Mouse (Mus musculus) bone marrow macrophage, adult 2 months (primary cell): ENCODE results near the gene Tanc2. TPM values are rescaled to one million over a fixed set of nuclear protein-coding genes. Genes with fewer than 3 reads are reported as not detected.

Experiments used
- H3K27ac ChIP-seq: 2 replicates; pipeline ENCODE4 v1.5.1; 2012; ENCODE audit warnings: low read depth, low read length; ENCODE audit not compliant: insufficient read depth
- H3K4me1 ChIP-seq: 2 replicates; pipeline ENCODE4 v1.6.1; 2012; ENCODE audit warnings: low read length; ENCODE audit not compliant: control insufficient read depth, insufficient read depth
- H3K4me3 ChIP-seq: 2 replicates; pipeline ENCODE4 v1.5.1; 2012; ENCODE audit warnings: mild to moderate bottlenecking, low read length, moderate library complexity; ENCODE audit not compliant: insufficient read depth
- CTCF ChIP-seq: IDR thresholded peaks from 2 replicates; pipeline ENCODE4 v1.5.1; 2012; ENCODE audit warnings: low read depth, mild to moderate bottlenecking, low read length, moderate library complexity
- POLR2A ChIP-seq: IDR thresholded peaks from 2 replicates; pipeline ENCODE4 v1.6.1; 2012; ENCODE audit warnings: mild to moderate bottlenecking, low read depth, low read length, borderline replicate concordance
- polyA plus RNA-seq: library from polyadenylated mRNA; stranded (reverse); fragments of >200 nt; gene quantifications from 2 replicates; pipeline ENCODE4 v1.2.4, GENCODE M21; 2012; ENCODE audit not compliant: missing spikeins, insufficient read depth, insufficient read length

Gene Tanc2
- polyA plus RNA-seq, 1 experiment = 35.1 TPM

GRCm38 (mm10) chr11:105934303-105934711 is 344.5 kb downstream of the Tanc2 start:
- TF ChIP-seq CTCF = no peak
- no peak for TF ChIP-seq POLR2A
- Histone ChIP-seq H3K4me1 (no peaks in the 10 kb centered on the region), H3K27ac (no peak overlapping the region), H3K4me3 (no peak overlapping the region)

DNA sequence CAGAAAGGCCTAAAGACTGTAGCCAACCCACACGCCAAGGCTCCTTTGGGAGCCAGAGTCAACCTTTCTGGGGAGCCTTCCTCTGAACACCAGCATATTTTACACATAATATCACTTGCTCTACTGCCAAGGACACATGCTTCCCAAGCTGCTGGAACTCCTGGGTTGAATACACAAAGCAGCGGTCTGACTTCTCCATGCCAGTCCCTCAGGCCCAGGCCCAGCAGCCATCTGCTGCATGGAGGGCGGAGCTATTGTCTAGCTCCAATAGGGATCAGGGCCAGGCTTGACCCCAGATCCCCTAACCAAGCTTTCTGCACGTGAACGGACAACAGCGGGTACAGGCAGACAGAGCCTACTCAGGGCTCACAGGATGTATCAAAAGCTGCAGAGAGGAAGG is 345.0 kb downstream of the Tanc2 start:
- Histone ChIP-seq H3K4me3 (no peak overlapping the region), H3K4me1 (no peaks in the 10 kb centered on the region), H3K27ac (no peak overlapping the region)
- TF ChIP-seq CTCF (no peak), POLR2A (no peak)

DNA sequence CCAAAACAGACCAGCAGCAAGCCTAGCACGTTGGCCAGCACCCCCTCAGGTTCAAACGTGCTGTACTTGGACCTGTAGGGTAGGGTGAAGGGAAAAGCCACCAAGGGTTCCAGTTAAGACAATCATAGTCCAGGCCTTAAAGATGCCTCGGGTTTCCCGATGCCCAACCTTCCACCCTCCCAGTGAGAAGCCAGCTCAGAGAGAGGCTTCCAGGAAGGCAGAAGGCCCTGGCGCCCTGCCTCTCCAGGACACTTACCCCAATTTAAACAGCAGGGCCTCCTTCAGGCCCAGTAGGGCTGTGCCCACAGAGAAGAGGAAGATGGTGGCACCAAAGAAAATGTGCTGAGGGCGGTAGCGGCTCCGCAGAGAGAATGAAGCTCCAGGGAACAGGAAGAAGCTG is 345.7 kb downstream of the Tanc2 start:
- no peak overlapping the region for H3K27ac ChIP-seq
- TF ChIP-seq CTCF = no peak
- TF ChIP-seq POLR2A = no peak
- H3K4me3 ChIP-seq = no peak overlapping the region
- no peaks in the 10 kb centered on the region for H3K4me1 ChIP-seq

- Histone ChIP-seq H3K4me3 (no peak overlapping the region), H3K4me1 (no peaks in the 10 kb centered on the region), H3K27ac (no peak overlapping the region)
- TF ChIP-seq CTCF (no peak), POLR2A (no peak)
Observed at GRCm38 (mm10) chr11:105936200-105936599, 346.4 kb downstream of the Tanc2 start.

DNA sequence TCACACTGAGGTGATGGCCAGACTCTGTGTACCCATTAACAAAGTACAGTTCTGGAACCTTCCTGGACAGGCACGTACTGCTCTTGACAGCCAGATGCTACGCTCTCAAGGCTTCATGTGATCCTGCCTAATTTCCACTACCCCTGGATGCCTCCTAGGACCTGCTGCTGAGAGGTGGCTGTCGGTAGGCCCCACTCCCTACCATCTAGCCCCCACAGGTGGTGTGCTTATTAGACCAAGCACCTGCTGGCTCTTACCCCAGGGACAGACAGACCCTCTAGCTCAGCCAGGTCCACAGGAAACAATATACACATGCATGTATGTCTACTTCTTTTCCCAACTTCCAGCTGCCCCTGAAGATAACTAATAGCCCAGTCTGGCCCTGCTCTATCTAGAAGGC is 347.2 kb downstream of the Tanc2 start:
- no peak overlapping the region for H3K4me3 ChIP-seq
- H3K27ac ChIP-seq = no peak overlapping the region
- H3K4me1 ChIP-seq = no peaks in the 10 kb centered on the region
- no peak for TF ChIP-seq CTCF
- TF ChIP-seq POLR2A = no peak

DNA sequence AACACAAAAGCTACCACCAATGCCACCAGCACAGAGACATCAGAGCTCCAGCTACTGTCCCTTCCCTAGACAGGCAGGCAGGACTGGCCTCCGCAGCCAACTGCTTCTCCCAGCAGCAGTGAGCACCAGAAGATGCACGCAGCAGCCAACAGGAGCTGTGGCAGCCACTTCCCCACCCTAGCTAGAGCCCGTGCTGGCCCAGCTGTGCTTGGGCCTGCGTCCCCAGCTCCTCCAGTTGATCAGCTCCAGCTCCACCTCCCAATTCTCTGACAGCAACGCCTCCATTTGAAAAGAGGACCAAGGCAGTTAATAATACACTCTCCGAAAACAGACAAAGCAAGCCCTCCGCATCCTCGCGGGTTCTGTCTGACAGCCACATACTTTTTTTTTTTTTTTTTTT is 349.0 kb downstream of the Tanc2 start:
- H3K4me1 ChIP-seq = 0 out of 2 replicates have a peak, but pooled peaks cover 2% of the 10 kb centered on the region
- H3K4me3 ChIP-seq = no peak overlapping the region
- TF ChIP-seq CTCF (no peak), POLR2A (no peak)
- H3K27ac ChIP-seq = no peak overlapping the region

GRCm38 (mm10) chr11:105941973-105942372 is 352.2 kb downstream of the Tanc2 start:
- no peak overlapping the region for H3K4me3 ChIP-seq
- H3K4me1 ChIP-seq = 0 out of 2 replicates have a peak, but pooled peaks cover 2% of the 10 kb centered on the region
- no peak for TF ChIP-seq CTCF
- no peak for TF ChIP-seq POLR2A
- no peak overlapping the region for H3K27ac ChIP-seq

DNA sequence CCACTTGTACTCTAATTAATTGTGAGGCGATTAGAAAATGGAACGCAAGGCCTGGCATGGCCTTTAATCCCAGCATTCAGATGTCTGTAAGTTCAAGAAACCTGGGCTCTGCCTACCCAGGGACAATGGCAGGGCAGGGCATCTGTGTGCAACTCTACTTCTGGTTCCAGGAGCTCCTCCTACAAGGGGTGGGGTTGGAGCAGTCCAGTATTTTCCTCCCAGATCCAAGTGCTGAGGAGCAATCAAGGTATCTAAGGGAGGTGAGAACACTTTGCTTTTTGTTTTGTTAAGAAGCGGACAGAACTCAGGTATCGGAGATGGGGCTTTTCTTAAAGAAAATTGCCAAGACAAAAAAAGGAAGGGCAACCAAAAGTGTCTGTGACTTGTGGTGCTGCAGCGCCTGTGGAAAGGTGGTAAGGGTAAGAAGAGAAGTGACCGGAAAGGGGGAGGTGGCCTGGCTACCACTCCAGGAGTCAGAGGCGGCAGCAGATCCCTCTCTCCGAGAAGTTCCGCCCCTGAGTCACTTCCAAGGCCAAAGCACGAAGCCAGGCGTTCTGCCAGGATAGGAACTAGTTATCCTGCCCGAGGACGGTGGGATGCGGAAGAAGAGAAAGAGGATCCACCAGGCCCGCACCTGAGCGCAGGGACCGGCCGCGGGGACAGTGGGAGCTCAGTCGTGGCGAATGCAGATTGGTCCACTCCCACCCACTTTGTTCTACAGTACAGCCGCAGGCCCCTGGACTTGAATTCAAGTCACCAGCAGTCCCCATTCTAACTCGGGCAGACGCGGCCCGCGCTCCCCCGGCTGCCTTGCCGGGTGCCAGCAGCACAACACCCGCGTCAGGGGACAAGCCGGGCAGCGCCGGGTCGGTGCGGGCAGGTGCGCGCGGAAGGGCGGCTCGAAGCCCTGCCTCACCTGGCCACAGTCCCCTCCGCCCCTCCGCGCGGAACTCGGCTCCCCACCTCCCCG is 353.6 kb downstream of the Tanc2 start:
- TF ChIP-seq POLR2A (no peak), CTCF (no peak)

DNA sequence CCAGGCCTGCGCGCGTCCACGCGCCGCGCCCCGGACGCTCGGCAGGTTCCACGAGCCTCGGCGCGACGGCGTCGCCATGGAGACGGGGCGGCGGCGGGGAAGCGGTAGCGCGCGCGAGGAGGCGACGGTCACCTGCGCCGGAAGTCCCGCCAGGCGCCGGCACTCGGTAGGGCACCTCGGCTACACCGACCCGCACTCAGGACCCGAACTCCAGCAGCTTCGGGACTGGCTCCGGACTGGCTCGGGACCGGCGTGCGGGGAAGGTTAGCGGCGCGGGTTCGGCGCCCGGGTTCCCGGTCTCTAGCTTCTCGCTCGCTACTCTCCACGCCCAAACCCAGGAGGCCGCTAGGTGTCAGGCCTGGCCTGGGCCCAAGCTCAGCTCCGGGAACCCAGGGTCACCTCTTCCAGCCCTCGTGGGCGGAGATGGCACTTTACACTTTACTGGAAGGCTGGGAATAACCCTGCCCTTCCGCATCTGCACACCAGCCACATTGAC is 354.4 kb downstream of the Tanc2 start:
- TF ChIP-seq CTCF = no peak
- TF ChIP-seq POLR2A = no peak
- H3K27ac ChIP-seq = no peak overlapping the region
- H3K4me1 ChIP-seq = peaks cover 5% of the 10 kb centered on the region; the same call in 1 of the 2 replicates
- H3K4me3 ChIP-seq = peak overlapping the region; percentile 59

More for the DNA sequence above, 353.6 kb downstream of the Tanc2 start:
- Histone ChIP-seq H3K4me3 (peak overlapping the region; percentile 59), H3K27ac (no peak overlapping the region), H3K4me1 (peaks cover 3% of the 10 kb centered on the region; the same call in 1 of the 2 replicates)
